Mouse (Mus musculus): ENCODE measurements around the gene Ddx19b.
"Not testable (repeated sequence)": the region's sequence is repeated elsewhere in the genome, so short reads cannot be mapped to it uniquely, and the experiment has no call there.

- TF ChIP-seq POLR2A, CTCF (IDR thresholded peaks at IDR 0.05; ENCODE audit: insufficient read depth, low read depth, low read length): not testable (repeated sequence)
These were observed 73.0 kb downstream of the Ddx19b start for GRCm38 (mm10) chr8:110958553-110958952.
